Mouse (Mus musculus) bone marrow, adult 2 months (tissue): ENCODE measurements around the gene Fli1. TPM values are rescaled to one million over a fixed set of nuclear protein-coding genes. Genes with fewer than 3 reads are reported as not detected.

Source experiments
- H3K27ac ChIP-seq: fragments of 200-500 bp; 2 replicates; pipeline ENCODE4 v1.5.1; 2012; ENCODE audit warnings: low read depth, mild to moderate bottlenecking, control low read depth, inconsistent platforms, low read length; ENCODE audit not compliant: control insufficient read depth, poor library complexity, insufficient read depth
- H3K4me1 ChIP-seq: fragments of 200-500 bp; 2 replicates; pipeline ENCODE4 v1.6.1; 2011; ENCODE audit warnings: low read length; ENCODE audit not compliant: control insufficient read depth, insufficient read depth
- H3K4me3 ChIP-seq: fragments of 200-500 bp; replicated peaks from 2 replicates; pipeline ENCODE3; 2011; ENCODE audit warnings: mild to moderate bottlenecking, low read depth, low read length, control low read depth; ENCODE audit not compliant: control insufficient read depth
- CTCF ChIP-seq: fragments of 200-500 bp; IDR thresholded peaks from 2 replicates; pipeline ENCODE4 v1.5.1; 2011; ENCODE audit warnings: low read length, control low read depth; ENCODE audit not compliant: control insufficient read depth, insufficient read depth
- POLR2A ChIP-seq: fragments of 200-500 bp; IDR thresholded peaks from 2 replicates; pipeline ENCODE4 v1.6.1; 2011; ENCODE audit warnings: low read depth, mild to moderate bottlenecking, control low read depth, low read length, borderline replicate concordance; ENCODE audit not compliant: control insufficient read depth
- WGBS: fragments of 180-500 bp; shearing (Covaris S2); methylation state at CpG from one replicate; pipeline ENCODE4 v1.1.7; 2018; 5-methylcytosine and 5-hydroxymethylcytosine counted together
- polyA plus RNA-seq: library from polyadenylated mRNA; stranded (reverse); fragments of >200 nt; gene quantifications from 2 replicates; pipeline ENCODE4 v1.2.4, GENCODE M21; 2011; ENCODE audit warnings: low replicate concordance; ENCODE audit not compliant: missing spikeins, insufficient read depth, insufficient read length

Fli1 gene
- polyA plus RNA-seq, 1 experiment, result 33.9 TPM

DNA sequence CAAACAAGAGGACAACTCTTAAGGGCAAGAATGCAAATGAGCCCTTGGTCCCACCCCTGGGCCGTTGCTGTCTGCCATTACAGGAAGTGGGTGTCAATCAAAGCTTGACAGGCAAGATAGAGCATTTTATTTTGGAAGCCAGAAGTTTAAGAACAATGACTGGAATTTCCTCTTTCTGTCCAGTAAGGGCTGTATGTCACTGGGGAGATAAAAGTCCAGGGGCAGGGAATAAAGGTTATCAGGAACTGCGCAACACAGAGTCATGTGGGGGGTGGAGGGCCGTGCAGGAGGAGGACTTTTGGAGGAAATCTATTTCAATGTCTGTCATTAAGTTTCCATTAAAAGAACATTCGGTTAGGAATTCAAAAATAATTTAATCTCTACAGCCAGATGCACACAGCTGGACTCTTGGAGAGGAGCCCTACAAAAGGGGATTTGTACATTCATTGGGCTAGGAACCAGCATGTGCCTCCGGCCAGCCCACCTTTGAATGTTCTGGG is 141.9 kb downstream of the Fli1 start:
- H3K4me1 ChIP-seq, result no peaks in the 10 kb centered on the region; the same call in none of the 2 replicates
- H3K4me3 ChIP-seq, result no peak overlapping the region
- WGBS, result 27% methylated on average over 5 of the region's 5 CpGs
- no peak for TF ChIP-seq POLR2A
- TF ChIP-seq CTCF, result no peak
- H3K27ac ChIP-seq, result no peak overlapping the region

- TF ChIP-seq POLR2A (no peak), CTCF (no peak)
- H3K4me3 ChIP-seq, result no peak overlapping the region
- H3K4me1 ChIP-seq, result no peaks in the 10 kb centered on the region; the same call in none of the 2 replicates
- 53% methylated on average over 2 of the region's 2 CpGs for WGBS
- no peak overlapping the region for H3K27ac ChIP-seq
These were observed 142.4 kb downstream of the Fli1 start for GRCm38 (mm10) chr9:32400212-32400611.

GRCm38 (mm10) chr9:32394761-32395161 is 147.9 kb downstream of the Fli1 start:
- H3K4me3 ChIP-seq, result no peak overlapping the region
- TF ChIP-seq CTCF (no peak), POLR2A (no peak)
- peaks cover 1% of the 10 kb centered on the region; the same call in 1 of the 2 replicates for H3K4me1 ChIP-seq
- peak overlapping the region; percentile 74 for H3K27ac ChIP-seq
- WGBS, result 38% methylated on average over 4 of the region's 4 CpGs

DNA sequence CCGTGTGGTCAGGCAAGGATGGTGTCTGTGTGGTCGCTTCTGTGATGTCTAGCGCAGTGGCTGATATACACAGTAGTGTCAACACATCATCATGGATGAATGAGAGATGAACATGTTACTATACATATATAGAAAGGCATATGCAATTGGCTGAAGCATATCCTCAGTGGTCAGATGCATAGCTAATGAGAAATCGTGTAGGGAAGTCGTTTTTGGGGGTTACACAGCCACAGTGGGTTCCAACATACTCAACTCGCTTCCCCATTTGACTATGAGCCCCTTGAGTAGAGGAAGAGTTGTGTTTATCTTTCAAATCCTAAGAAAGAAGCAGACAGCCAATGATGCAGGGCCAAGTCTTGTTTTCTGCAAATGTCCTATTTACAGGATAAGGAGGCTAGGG is 149.9 kb downstream of the Fli1 start:
- 44% methylated on average over 6 of the region's 6 CpGs for whole genome bisulfite sequencing
- Histone ChIP-seq H3K4me3 (no peak overlapping the region), H3K4me1 (peaks cover 1% of the 10 kb centered on the region; the same call in 1 of the 2 replicates), H3K27ac (no peak overlapping the region; the same call in 1 of the 2 replicates)
- TF ChIP-seq POLR2A (no peak), CTCF (no peak)

GRCm38 (mm10) chr9:32391701-32392100 is 151.0 kb downstream of the Fli1 start:
- Histone ChIP-seq H3K27ac (0 out of 2 replicates have a peak overlapping the region, but pooled peaks have one; percentile 53), H3K4me1 (peaks cover 1% of the 10 kb centered on the region; the same call in 1 of the 2 replicates), H3K4me3 (no peak overlapping the region)
- WGBS, result 80% methylated on average over 9 of the region's 9 CpGs
- TF ChIP-seq CTCF, result no peak
- TF ChIP-seq POLR2A, result no peak

DNA sequence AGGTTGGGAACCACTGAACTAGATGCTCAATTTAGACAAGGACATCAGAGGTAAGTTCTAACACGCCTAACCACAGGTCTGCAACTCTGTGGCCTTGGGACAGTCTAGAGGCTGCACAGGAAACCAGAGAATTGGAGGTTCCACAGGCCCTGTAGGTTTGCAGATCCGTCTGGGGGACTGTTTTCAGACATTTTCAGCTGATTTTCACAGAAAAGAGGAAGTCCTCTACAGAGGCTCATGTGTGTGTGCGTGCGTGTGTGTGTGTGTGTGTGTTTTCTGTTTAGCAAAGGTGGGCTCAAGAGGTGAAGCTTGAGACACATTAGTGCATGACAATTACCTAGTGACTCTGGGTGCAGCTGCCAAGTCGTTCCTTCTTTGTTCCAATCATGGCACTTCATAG is 151.6 kb downstream of the Fli1 start:
- 3% methylated on average over 5 of the region's 5 CpGs for WGBS
- no peak overlapping the region for H3K4me3 ChIP-seq
- TF ChIP-seq CTCF (no peak), POLR2A (no peak)
- no peak overlapping the region for H3K27ac ChIP-seq
- H3K4me1 ChIP-seq, result peaks cover 1% of the 10 kb centered on the region; the same call in 1 of the 2 replicates

DNA sequence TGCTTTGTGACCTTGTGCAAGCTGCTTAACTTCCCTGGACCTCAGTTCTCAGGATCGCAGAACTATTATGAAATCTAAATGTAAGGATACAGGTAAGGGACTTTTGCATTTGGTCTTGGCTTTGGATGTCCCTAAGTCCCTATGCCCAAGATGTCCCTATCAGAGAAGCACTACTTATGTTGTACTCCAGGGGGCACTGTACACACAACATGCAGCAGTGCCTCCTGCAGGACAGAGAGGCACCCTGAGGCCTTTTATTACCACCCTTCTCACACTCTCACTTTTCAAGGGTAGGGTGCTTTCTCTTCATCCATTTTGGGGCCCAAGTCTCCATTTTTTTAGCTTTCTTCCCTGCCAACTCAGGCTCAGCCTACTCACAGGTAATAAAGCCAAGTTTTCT is 154.5 kb downstream of the Fli1 start:
- Histone ChIP-seq H3K4me3 (no peak overlapping the region), H3K4me1 (no peaks in the 10 kb centered on the region; the same call in 1 of the 2 replicates), H3K27ac (no peak overlapping the region)
- WGBS, result 85% methylated on average over 1 of the region's 1 CpGs
- TF ChIP-seq POLR2A (no peak), CTCF (peak; percentile 73)

- 82% methylated on average over 4 of the region's 4 CpGs for WGBS
- no peak for TF ChIP-seq CTCF
- no peak for TF ChIP-seq POLR2A
- Histone ChIP-seq H3K4me3 (no peak overlapping the region), H3K4me1 (no peaks in the 10 kb centered on the region; the same call in 1 of the 2 replicates), H3K27ac (no peak overlapping the region)
These were observed 157.8 kb downstream of the Fli1 start for GRCm38 (mm10) chr9:32384906-32385305.

GRCm38 (mm10) chr9:32376863-32377590 is 165.6 kb downstream of the Fli1 start:
- no peaks in the 10 kb centered on the region; the same call in 1 of the 2 replicates for H3K4me1 ChIP-seq
- H3K4me3 ChIP-seq, result no peak overlapping the region
- no peak overlapping the region for H3K27ac ChIP-seq
- 80% methylated on average over 5 of the region's 5 CpGs for WGBS
- no peak for TF ChIP-seq POLR2A
- no peak for TF ChIP-seq CTCF
